7 mouse cellular contexts compared by ENCODE assay signal in the genomic region with DNA sequence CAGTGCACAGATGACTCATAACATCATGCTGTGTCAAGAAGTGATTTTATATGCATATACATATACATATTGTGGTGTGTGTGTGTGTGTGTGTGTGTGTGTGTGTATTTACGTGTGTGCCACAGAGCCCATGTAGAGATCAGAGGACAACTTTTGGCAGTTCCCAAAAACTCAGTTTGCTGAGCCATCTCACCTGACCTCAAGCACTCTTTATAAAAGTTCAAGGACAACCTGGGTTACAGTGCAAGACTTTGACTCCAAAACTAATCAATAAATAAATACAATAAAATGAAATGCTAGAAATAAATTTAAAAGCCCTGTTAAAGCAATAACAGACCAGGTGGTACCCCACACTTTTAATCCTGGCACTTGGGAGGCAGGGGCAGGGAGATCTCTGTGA. TPM values are rescaled to one million over a fixed set of nuclear protein-coding genes. Genes with fewer than 3 reads are reported as not detected.
DNase-seq lines count a peak whose midpoint lies in the region; ATAC-seq lines count a peak whose summit lies in the region.

No protein-coding gene starts in this region.

- no peaks in the 10 kb centered on the region for H3K27me3 ChIP-seq in megakaryocyte, embryonic 14.5 days (replicated peaks)
- peaks cover 42% of the 10 kb centered on the region for H3K27me3 ChIP-seq in forebrain, embryonic 13.5 days
- no peaks in the 10 kb centered on the region for H3K27me3 ChIP-seq in limb, embryonic 15.5 days
- no peaks in the 10 kb centered on the region for H3K27me3 ChIP-seq in stomach, embryonic 16.5 days (ENCODE audit: control insufficient read depth, insufficient read depth, low read length)

- no peak overlapping the region for H3K27ac ChIP-seq in forebrain, embryonic 13.5 days
- no peak overlapping the region for H3K27ac ChIP-seq in limb, embryonic 15.5 days
- no peak overlapping the region for H3K27ac ChIP-seq in stomach, embryonic 16.5 days (ENCODE audit: low read length)

- H3K9me3 ChIP-seq in megakaryocyte, embryonic 14.5 days: no peaks in the 10 kb centered on the region
- no peaks in the 10 kb centered on the region for H3K9me3 ChIP-seq in forebrain, embryonic 13.5 days (replicated peaks)
- no peaks in the 10 kb centered on the region for H3K9me3 ChIP-seq in limb, embryonic 15.5 days
- H3K9me3 ChIP-seq in stomach, embryonic 16.5 days (replicated peaks; ENCODE audit: control insufficient read depth, low read length): no peaks in the 10 kb centered on the region

- peak overlapping the region; percentile 96 for H3K4me3 ChIP-seq in megakaryocyte, embryonic 14.5 days (replicated peaks)
- H3K4me3 ChIP-seq in forebrain, embryonic 13.5 days: peak overlapping the region; percentile 60
- H3K4me3 ChIP-seq in limb, embryonic 15.5 days: peak overlapping the region; percentile 74
- peak overlapping the region; percentile 72 for H3K4me3 ChIP-seq in stomach, embryonic 16.5 days (replicated peaks; ENCODE audit: low read length)

- ATAC-seq in megakaryocyte, adult 5-6 weeks (ENCODE audit: poor library complexity, severe bottlenecking): no peak
- no peak for ATAC-seq in forebrain, embryonic 13.5 days
- no peak for ATAC-seq in limb, embryonic 15.5 days (ENCODE audit: insufficient number of reproducible peaks, low FRiP score, low TSS enrichment, low read depth)
- no peak for ATAC-seq in stomach, embryonic 16.5 days (ENCODE audit: insufficient read depth, low FRiP score)

- H3K4me2 ChIP-seq in forebrain, embryonic 13.5 days: peak overlapping the region; percentile 96
- H3K4me2 ChIP-seq in limb, embryonic 15.5 days: peak overlapping the region; percentile 93
- peak overlapping the region; percentile 99 for H3K4me2 ChIP-seq in stomach, embryonic 16.5 days (ENCODE audit: low read depth, low read length)

- peak overlapping the region; percentile 63 for H3K9ac ChIP-seq in forebrain, embryonic 13.5 days
- H3K9ac ChIP-seq in limb, embryonic 15.5 days: peak overlapping the region; percentile 66; the same call in 1 of the 2 replicates
- H3K9ac ChIP-seq in stomach, embryonic 16.5 days (ENCODE audit: low read length): peak overlapping the region; percentile 80

- 100% methylated on average over 1 of the region's 1 CpGs for WGBS in forebrain, embryonic 13.5 days
- WGBS in limb, embryonic 15.5 days: 85% methylated on average over 1 of the region's 1 CpGs
- WGBS in stomach, embryonic 16.5 days: 76% methylated on average over 1 of the region's 1 CpGs

- H3K4me1 ChIP-seq in megakaryocyte, embryonic 14.5 days: peaks cover 90% of the 10 kb centered on the region
- H3K4me1 ChIP-seq in forebrain, embryonic 13.5 days: peaks cover 13% of the 10 kb centered on the region
- H3K4me1 ChIP-seq in limb, embryonic 15.5 days: peaks cover 20% of the 10 kb centered on the region
- peaks cover 17% of the 10 kb centered on the region for H3K4me1 ChIP-seq in stomach, embryonic 16.5 days (ENCODE audit: control insufficient read depth, insufficient read depth, low read length)

- peaks cover 6% of the 10 kb centered on the region for H3K36me3 ChIP-seq in megakaryocyte, embryonic 14.5 days (replicated peaks; ENCODE audit: low read length)
- H3K36me3 ChIP-seq in forebrain, embryonic 13.5 days (ENCODE audit: poor library complexity, severe bottlenecking): no peaks in the 10 kb centered on the region
- no peaks in the 10 kb centered on the region for H3K36me3 ChIP-seq in limb, embryonic 15.5 days
- no peaks in the 10 kb centered on the region for H3K36me3 ChIP-seq in stomach, embryonic 16.5 days (ENCODE audit: control insufficient read depth, insufficient read depth, low read length)

- no peak for DNase-seq in cerebellum, adult 11-12 months
- DNase-seq in cerebellum, adult 9-11 months: no peak

RNA-seq across cellular contexts. Expression of gene Slc25a42, which starts 0.8 kb away (rescaled TPM):
- 5.0 and 5.5 TPM in 2 replicates for polyA plus RNA-seq in megakaryocyte, embryonic 14.5 days (2012; ENCODE audit: insufficient read depth, low replicate concordance)
- 0.75 and 1.4 TPM in 2 replicates for total RNA-seq in megakaryocyte, adult 5-6 weeks (2015)
- 0.29 and 0.45 TPM in 2 replicates for total RNA-seq in megakaryocyte, adult 5-6 weeks (2017)
- 2.0 and 3.0 TPM in 2 replicates for polyA plus RNA-seq in forebrain, embryonic 13.5 days (2015; fragmentation: Nextera tagmentation; extraction: Ambion mirVana)
- polyA plus RNA-seq in limb, embryonic 15.5 days (2015; fragmentation: Nextera tagmentation; extraction: Ambion mirVana): 5.7 and 5.8 TPM in 2 replicates
- polyA plus RNA-seq in stomach, embryonic 16.5 days (2015; fragmentation: Nextera tagmentation; extraction: Ambion mirVana): 5.1 and 6.1 TPM in 2 replicates

RNA-seq across cellular contexts. Expression of gene Sugp2, which starts 22.8 kb away (rescaled TPM):
- polyA plus RNA-seq in megakaryocyte, embryonic 14.5 days (2012; ENCODE audit: insufficient read depth, low replicate concordance): 29.7 and 31.6 TPM in 2 replicates
- total RNA-seq in megakaryocyte, adult 5-6 weeks (2015): 24.1 and 27.9 TPM in 2 replicates
- total RNA-seq in megakaryocyte, adult 5-6 weeks (2017): 19.5 and 23.1 TPM in 2 replicates
- 75.9 and 76.7 TPM in 2 replicates for polyA plus RNA-seq in forebrain, embryonic 13.5 days (2015; fragmentation: Nextera tagmentation; extraction: Ambion mirVana)
- 26.1 and 26.9 TPM in 2 replicates for polyA plus RNA-seq in limb, embryonic 15.5 days (2015; fragmentation: Nextera tagmentation; extraction: Ambion mirVana)
- 25.6 and 26.4 TPM in 2 replicates for polyA plus RNA-seq in stomach, embryonic 16.5 days (2015; fragmentation: Nextera tagmentation; extraction: Ambion mirVana)

RNA-seq across cellular contexts. Expression of gene Armc6, which starts 23.0 kb away (rescaled TPM):
- polyA plus RNA-seq in megakaryocyte, embryonic 14.5 days (2012; ENCODE audit: insufficient read depth, low replicate concordance): 22.2 and 27.8 TPM in 2 replicates
- 4.4 and 4.5 TPM in 2 replicates for total RNA-seq in megakaryocyte, adult 5-6 weeks (2015)
- total RNA-seq in megakaryocyte, adult 5-6 weeks (2017): 2.6 and 5.6 TPM in 2 replicates
- 52.8 and 60.1 TPM in 2 replicates for polyA plus RNA-seq in forebrain, embryonic 13.5 days (2015; fragmentation: Nextera tagmentation; extraction: Ambion mirVana)
- polyA plus RNA-seq in limb, embryonic 15.5 days (2015; fragmentation: Nextera tagmentation; extraction: Ambion mirVana): 32.7 and 33.0 TPM in 2 replicates
- polyA plus RNA-seq in stomach, embryonic 16.5 days (2015; fragmentation: Nextera tagmentation; extraction: Ambion mirVana): 25.3 and 27.0 TPM in 2 replicates

RNA-seq across cellular contexts. Expression of gene Tmem161a, which starts 39.1 kb away (rescaled TPM):
- 63.2 and 162 TPM in 2 replicates for polyA plus RNA-seq in megakaryocyte, embryonic 14.5 days (2012; ENCODE audit: insufficient read depth, low replicate concordance)
- 7.4 and 7.8 TPM in 2 replicates for total RNA-seq in megakaryocyte, adult 5-6 weeks (2015)
- 3.9 and 8.5 TPM in 2 replicates for total RNA-seq in megakaryocyte, adult 5-6 weeks (2017)
- 50.2 and 59.5 TPM in 2 replicates for polyA plus RNA-seq in forebrain, embryonic 13.5 days (2015; fragmentation: Nextera tagmentation; extraction: Ambion mirVana)
- polyA plus RNA-seq in limb, embryonic 15.5 days (2015; fragmentation: Nextera tagmentation; extraction: Ambion mirVana): 64.9 and 74.3 TPM in 2 replicates
- 64.2 and 64.8 TPM in 2 replicates for polyA plus RNA-seq in stomach, embryonic 16.5 days (2015; fragmentation: Nextera tagmentation; extraction: Ambion mirVana)
